Mouse (Mus musculus) monocyte, adult 59 days (primary cell): ENCODE data around the gene Mael. TPM values are rescaled to one million over a fixed set of nuclear protein-coding genes. Genes with fewer than 3 reads are reported as not detected.

Source experiments
- total RNA-seq, 2 experiments: library from RNA; stranded (reverse); gene quantifications; one replicate each; pipeline ENCODE4 v1.2.4; 2023

Gene Mael
- not detected for total RNA-seq

DNA sequence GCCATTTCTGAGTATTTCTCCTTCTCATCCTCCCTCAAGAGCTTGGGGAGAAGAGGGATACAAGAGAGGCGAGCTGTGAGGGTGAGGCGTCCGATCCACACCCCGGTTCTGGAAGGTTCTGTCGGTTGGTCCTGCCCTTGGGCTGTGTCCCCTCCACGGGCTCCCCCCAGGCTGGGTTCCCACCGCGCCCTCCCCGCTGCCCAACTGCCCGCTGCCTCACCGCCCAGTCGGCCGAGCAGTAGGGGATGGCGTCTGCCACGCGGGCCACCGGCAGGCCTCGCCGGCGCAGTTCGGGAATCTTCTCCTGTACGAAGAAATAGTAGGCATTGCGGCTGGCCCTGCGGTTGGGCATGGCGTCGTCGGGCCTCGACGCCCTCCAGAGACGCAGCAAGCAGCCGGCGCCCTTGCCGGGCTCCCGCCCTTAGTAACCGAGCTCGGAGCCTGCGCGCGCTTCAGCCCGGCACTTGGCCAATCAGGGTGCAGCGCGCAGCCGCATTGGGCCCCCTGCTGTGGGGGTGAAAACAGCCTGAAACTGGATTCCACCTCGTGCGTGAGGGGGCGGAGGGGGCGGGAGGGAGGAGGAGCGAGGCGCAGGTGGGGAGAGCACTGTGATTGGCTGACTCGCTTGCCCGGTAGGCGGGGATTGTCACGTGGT lies at the start of gene Mael:
Gene Mael, minus strand, starts transcription at position 433 of the 655 bp plus-strand sequence.

DNA sequence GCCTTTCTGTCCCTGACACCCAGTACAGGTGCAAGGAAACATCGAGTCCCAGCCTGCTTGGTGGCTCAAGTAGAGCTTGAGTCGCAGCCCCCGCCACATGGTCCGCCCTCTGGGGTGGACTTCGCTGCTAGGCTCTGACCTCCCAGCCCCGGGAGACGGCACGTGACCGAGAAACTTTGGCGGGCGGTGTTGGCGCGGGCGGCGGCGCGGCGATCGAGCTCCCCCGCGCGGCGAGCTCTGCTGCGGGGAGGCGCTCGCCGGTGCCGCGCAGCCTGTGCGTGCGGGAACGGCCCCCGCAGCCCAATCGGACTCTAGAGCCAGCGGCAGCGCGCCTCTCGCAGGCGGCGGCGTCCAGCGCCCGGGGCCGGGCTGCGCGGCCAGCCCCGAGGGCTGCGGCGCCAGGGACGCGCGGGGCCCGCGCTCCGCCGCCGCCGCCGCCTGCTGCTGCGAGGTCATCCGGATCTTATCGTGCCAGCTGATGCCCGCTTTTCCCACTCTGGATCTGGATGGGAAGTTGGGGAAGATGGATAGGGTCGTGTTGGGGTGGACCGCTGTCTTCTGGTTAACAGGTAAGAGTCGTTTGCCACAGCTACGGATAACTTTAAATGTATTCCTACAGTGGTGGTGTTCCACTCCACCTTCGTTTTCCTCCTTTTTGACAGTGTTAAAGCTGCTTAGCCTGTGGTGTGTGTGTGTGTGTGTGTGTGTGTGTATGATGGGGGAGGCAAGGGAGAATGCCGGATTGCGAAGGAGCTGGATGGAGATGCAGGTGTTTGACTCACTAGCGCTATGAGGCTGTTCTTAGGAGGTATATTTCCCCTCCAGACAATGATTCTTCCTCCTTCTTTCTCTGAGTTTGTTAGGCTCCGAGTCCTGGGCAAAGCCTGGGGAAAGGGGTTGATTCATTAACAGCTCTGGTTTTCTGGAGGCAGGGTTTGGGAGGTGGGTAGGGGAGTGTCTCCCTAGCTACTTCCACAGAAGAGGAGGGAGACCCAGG lies 15.6 kb upstream of the Mael start, which contains the start of gene Ildr2:
Gene Ildr2, plus strand, starts transcription at position 242 of the 997 bp plus-strand sequence.

Other genes starting within 250 kb of the Mael start
- 10 to 100 TPM; 19.8 to 23.1 TPM for gene Pou2f1, start 236.1 kb downstream of the Mael start, total RNA-seq
- not detected for gene Dusp27, start 110.8 kb downstream of the Mael start, total RNA-seq
- not detected for gene Gpa33, start 108.5 kb downstream of the Mael start, total RNA-seq
- gene Ildr2, start 15.4 kb upstream of the Mael start, total RNA-seq: 1 to 10 TPM; 4.5 to 7.1 TPM
- gene Tada1, start 140.3 kb upstream of the Mael start, total RNA-seq: 10 to 100 TPM; 21.5 to 23.0 TPM
- 10 to 100 TPM; 10.4 to 12.7 TPM for gene Pogk, start 171.1 kb upstream of the Mael start, total RNA-seq